Mouse (Mus musculus) liver, embryonic 13.5 days (tissue): Measurements from ENCODE around the gene Kpna7. TPM values are rescaled to one million over a fixed set of nuclear protein-coding genes. Genes with fewer than 3 reads are reported as not detected.

ENCODE experiments used
- ATAC-seq: fragments of 200-750 bp; cut with Nextera tagmentation; 2 replicates; pipeline ENCODE4 v1.8.0; 2017; ENCODE audit warnings: low read depth, mild to moderate bottlenecking, moderate number of reproducible peaks, moderate library complexity
- DNase-seq: peaks from one replicate; pipeline ENCODE4 v3.0.0; 2022
- H3K27ac ChIP-seq: fragments of 300-500 bp; sonication (generic); 2 replicates; pipeline ENCODE4 v1.5.1; 2015; ENCODE audit warnings: moderate library complexity, mild to moderate bottlenecking, inconsistent platforms
- H3K27me3 ChIP-seq: fragments of 300-500 bp; sonication (generic); 2 replicates; pipeline ENCODE4 v1.6.1; 2015; ENCODE audit warnings: mild to moderate bottlenecking, inconsistent platforms
- H3K36me3 ChIP-seq: fragments of 300-500 bp; sonication (generic); 2 replicates; pipeline ENCODE4 v1.6.1; 2015; ENCODE audit warnings: mild to moderate bottlenecking, inconsistent platforms
- H3K4me1 ChIP-seq: fragments of 300-500 bp; sonication (generic); replicated peaks from 2 replicates; pipeline ENCODE4 v1.6.1; 2015; ENCODE audit warnings: inconsistent platforms
- H3K4me2 ChIP-seq: fragments of 300-500 bp; sonication (generic); 2 replicates; pipeline ENCODE4 v1.6.1; 2015; ENCODE audit warnings: inconsistent platforms, mild to moderate bottlenecking, moderate library complexity
- H3K4me3 ChIP-seq: fragments of 300-500 bp; sonication (generic); replicated peaks from 2 replicates; pipeline ENCODE4 v1.5.1; 2015; ENCODE audit warnings: mild to moderate bottlenecking, inconsistent platforms
- H3K9ac ChIP-seq: fragments of 300-500 bp; sonication (generic); 2 replicates; pipeline ENCODE4 v1.6.1; 2015; ENCODE audit warnings: mild to moderate bottlenecking, inconsistent platforms
- H3K9me3 ChIP-seq: fragments of 300-500 bp; sonication (generic); replicated peaks from 2 replicates; pipeline ENCODE4 v1.6.1; 2016; ENCODE audit warnings: inconsistent platforms
- WGBS: fragments of 180-500 bp; shearing (Covaris S2); methylation state at CpG from one replicate; pipeline ENCODE4 v1.1.7; 2015; ENCODE audit not compliant: insufficient replicate concordance; 5-methylcytosine and 5-hydroxymethylcytosine counted together
- polyA plus RNA-seq: library from polyadenylated mRNA; unstranded; fragments of >200 nt; fragmentation: Nextera tagmentation; extraction: Ambion mirVana; gene quantifications from 2 replicates; pipeline ENCODE4 v1.2.1, GENCODE M21; 2015

Gene Kpna7
- polyA plus RNA-seq, 1 experiment from 2014 or later, result 0.06 TPM

DNA sequence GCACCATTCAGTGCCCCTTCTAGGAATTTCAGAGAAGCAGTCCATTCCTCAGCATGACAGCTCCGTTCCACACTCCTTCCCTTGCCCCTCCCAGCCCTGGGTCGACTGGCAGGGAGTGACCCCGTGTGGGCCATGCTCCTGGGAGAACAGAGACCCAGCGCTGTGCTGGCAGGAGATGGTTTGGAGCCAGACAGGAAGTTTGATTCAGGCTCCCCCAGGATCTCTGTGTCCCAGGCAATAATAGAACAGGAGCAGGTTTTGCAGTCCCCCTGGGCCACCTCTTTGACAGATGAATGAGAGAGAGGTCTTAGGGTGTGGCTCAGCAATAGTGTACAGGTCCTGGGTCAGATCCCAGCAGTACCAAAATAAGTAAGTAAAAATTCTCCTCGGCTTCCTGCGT is 34.2 kb upstream of the Kpna7 start:
- no peak overlapping the region for H3K9ac ChIP-seq
- H3K4me3 ChIP-seq, result no peak overlapping the region
- no peak overlapping the region for H3K27ac ChIP-seq
- peaks cover 3% of the 10 kb centered on the region; the same call in 1 of the 2 replicates for H3K27me3 ChIP-seq
- ATAC-seq (no peak), DNase-seq (no peak)
- peaks cover 21% of the 10 kb centered on the region for H3K36me3 ChIP-seq
- peaks cover 41% of the 10 kb centered on the region for H3K4me1 ChIP-seq
- H3K4me2 ChIP-seq, result no peak overlapping the region
- H3K9me3 ChIP-seq, result peaks cover 4% of the 10 kb centered on the region; the same call in 1 of the 2 replicates
- 64% methylated on average over 6 of the region's 6 CpGs for WGBS

DNA sequence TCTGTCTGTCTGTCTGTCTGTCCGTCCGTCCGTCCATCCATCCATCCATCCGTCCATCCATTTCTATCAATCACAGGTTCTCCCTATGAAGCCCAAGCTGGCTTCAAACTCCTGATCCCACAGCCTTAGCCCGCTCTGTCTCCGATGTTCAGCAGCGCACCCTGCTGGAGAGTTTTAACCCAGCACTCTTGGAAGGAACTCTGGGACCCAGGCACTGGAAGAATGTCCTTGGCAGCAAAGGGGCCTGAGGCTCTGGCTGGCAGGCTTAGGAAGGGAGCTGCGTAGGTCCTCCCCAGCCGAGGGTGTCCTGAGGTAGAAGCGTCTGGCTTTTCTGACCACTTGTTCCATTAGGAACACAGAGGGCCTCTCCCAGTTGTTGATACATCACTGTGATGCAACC is 33.1 kb upstream of the Kpna7 start:
- Histone ChIP-seq H3K27ac (peak overlapping the region; percentile 69), H3K4me2 (peak overlapping the region; percentile 41), H3K9ac (peak overlapping the region; percentile 41; the same call in 1 of the 2 replicates), H3K4me3 (peak overlapping the region; percentile 28), H3K36me3 (peaks cover 13% of the 10 kb centered on the region), H3K4me1 (peaks cover 42% of the 10 kb centered on the region), H3K9me3 (peaks cover 4% of the 10 kb centered on the region; the same call in 1 of the 2 replicates), H3K27me3 (peaks cover 3% of the 10 kb centered on the region; the same call in 1 of the 2 replicates)
- WGBS, result 34% methylated on average over 10 of the region's 10 CpGs
- DNase-seq, result peak; percentile 43
- 0 out of 2 replicates have a peak, but pooled peaks have one; percentile 8 for ATAC-seq

DNA sequence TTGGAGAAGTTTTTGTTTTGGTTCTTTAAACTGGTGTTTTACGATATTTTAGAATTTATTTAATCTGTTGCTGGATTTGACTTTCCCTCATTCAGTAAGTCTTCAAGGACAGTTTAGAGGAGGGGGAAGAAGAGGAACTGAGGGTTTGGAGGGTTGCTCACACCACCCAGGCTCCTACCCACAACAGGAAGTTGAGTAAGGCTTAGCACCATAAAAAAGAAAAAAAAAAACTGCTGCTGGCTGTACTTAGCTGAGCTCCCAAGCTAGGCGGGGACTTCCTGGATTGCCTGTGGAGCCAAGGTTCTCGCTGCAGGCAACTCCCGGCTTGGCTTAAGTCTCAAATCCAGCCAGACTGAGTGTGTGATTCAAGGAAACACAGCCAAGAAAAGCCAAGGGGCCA is 32.5 kb upstream of the Kpna7 start:
- H3K27ac ChIP-seq, result peak overlapping the region; percentile 69
- peak overlapping the region; percentile 41; the same call in 1 of the 2 replicates for H3K9ac ChIP-seq
- peaks cover 43% of the 10 kb centered on the region for H3K4me1 ChIP-seq
- ATAC-seq (no peak), DNase-seq (no peak)
- peaks cover 8% of the 10 kb centered on the region; the same call in 1 of the 2 replicates for H3K36me3 ChIP-seq
- peak overlapping the region; percentile 88 for H3K4me2 ChIP-seq
- whole genome bisulfite sequencing, result 13% methylated on average over 4 of the region's 4 CpGs
- peaks cover 3% of the 10 kb centered on the region; the same call in 1 of the 2 replicates for H3K27me3 ChIP-seq
- H3K4me3 ChIP-seq, result peak overlapping the region; percentile 69
- peaks cover 4% of the 10 kb centered on the region; the same call in 1 of the 2 replicates for H3K9me3 ChIP-seq

DNA sequence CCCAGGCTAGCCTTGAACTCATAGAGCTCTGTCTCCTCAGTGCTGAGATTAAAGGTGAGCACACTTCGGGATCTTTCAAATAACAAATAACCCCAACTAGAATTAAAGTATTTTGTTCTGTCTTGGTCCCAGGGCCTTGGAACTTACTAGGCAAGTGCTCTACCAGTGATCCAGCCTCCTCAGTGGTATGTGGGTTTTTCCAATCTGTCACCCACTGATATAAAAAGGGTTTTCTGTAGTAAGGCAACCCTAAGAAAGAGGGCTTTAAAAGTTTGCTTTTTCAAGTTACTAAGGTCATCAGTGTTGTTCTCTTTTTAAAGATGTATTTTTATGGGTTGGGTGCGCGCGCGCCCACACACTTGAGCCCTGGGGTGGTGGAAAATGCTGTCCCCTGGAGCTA is 31.9 kb upstream of the Kpna7 start:
- peak overlapping the region; percentile 69 for H3K27ac ChIP-seq
- peak overlapping the region; percentile 88 for H3K4me2 ChIP-seq
- peaks cover 12% of the 10 kb centered on the region for H3K36me3 ChIP-seq
- H3K27me3 ChIP-seq, result peaks cover 3% of the 10 kb centered on the region; the same call in 1 of the 2 replicates
- peak overlapping the region; percentile 69 for H3K4me3 ChIP-seq
- no peak for DNase-seq
- no peak overlapping the region for H3K9ac ChIP-seq
- no peak for ATAC-seq
- peaks cover 4% of the 10 kb centered on the region; the same call in 1 of the 2 replicates for H3K9me3 ChIP-seq
- peaks cover 38% of the 10 kb centered on the region for H3K4me1 ChIP-seq
- WGBS, result 69% methylated on average over 5 of the region's 5 CpGs

DNA sequence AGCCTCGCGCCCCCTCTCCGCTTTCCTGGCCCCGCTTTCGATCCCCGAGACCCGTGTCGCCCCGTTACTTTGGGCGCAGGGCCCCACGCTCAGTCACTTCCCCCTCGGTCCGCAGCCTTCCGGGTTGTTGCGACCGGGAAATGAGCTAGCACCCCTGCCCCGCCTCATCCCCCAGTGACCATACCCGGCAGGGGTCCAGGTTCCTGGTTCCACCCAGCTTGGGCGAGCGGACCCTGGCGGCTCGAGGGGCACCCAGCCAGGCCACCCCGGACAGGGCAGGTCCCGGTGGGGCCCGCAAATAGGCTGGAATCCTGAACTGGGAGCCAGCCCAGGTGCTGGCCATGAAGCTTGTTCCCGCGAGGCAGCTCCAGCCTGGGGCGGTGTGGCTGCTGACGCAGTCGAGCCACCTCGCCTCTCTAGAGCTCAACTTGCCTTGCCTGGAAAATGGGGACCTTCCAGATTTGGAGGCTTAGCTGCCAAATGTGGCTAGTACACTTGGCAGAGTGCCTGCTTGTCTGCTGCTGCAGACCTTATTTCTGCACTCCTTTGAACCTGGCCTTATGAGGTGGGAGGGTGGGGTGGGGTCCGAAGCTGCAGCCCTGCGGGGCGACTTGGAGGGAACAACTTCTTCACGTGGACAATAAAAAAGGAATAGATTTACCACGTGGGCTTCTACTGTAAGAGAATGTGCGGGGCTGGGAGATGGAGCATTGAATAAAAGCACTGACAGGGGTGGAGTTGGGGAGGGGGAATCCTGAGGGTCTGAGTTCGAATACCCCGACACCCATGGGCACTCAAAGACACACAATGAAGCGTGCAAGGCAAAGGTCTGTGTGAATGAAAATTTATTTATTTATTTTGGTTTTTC is 31.0 kb upstream of the Kpna7 start:
- peak; percentile 35 for ATAC-seq
- Histone ChIP-seq H3K27me3 (peaks cover 3% of the 10 kb centered on the region; the same call in 1 of the 2 replicates), H3K4me3 (peak overlapping the region; percentile 69), H3K36me3 (peaks cover 20% of the 10 kb centered on the region), H3K27ac (peak overlapping the region; percentile 64), H3K9ac (peak overlapping the region; percentile 74), H3K4me1 (peaks cover 46% of the 10 kb centered on the region), H3K4me2 (peak overlapping the region; percentile 88), H3K9me3 (peaks cover 4% of the 10 kb centered on the region; the same call in 1 of the 2 replicates)
- 5% methylated on average over 40 of the region's 40 CpGs for WGBS
- peak; percentile 23 for DNase-seq

DNA sequence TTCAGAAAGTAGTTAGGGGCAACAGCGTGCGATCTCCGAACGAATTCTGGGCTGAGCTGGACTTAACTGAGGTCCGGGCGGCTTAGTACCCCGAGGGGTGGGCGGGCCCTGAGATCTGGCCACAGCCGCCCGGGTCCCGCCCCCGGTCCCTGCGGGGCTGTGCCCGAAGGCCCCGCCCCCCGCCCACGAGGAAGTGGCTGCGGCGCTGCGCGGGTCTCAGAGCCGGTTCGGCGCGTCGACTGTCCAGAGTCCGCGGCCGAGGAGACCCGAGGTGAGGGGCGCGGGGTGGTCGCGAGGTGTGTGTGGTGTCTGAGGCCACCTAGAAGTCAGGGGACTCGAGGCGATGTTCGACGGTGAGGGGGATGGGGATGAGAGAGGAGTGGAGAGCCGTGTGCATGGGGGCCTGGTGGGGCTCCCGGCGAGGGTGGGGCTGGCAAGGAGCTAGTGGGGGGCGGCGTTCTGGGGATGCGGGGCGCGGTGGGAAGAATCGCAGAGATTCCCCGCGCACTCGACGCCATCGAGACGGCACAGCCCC is 30.3 kb upstream of the Kpna7 start, which contains the start of gene Arpc1b:
Gene Arpc1b, plus strand, starts transcription at position 145 of the 535 bp plus-strand sequence.
- ATAC-seq, result peak; percentile 74
- under 1% methylated on average over 53 of the region's 53 CpGs for WGBS
- peak within 1 kb of the TSS; percentile 64 for H3K27ac ChIP-seq

DNA sequence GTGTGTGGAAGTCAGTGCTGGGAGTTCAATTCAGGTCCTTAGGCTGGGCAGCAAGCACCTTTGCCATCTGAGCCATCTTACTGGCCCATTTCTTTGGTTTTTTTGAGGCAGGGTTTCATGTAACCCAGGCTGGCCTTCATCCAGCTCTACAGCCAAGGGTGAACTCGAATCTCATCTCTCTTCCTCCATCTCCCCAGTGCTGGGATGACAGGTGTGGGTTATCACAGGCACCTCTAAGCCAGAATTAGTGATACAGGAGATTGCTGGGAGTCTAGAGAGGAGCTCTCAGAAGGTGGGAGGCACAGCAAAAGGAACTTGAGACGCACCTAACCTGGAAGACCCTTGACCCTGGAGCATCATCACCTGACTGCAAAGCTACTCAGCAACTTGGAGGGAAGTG is 29.6 kb upstream of the Kpna7 start:
- peak overlapping the region; percentile 88 for H3K4me2 ChIP-seq
- H3K27me3 ChIP-seq, result peaks cover 3% of the 10 kb centered on the region; the same call in 1 of the 2 replicates
- no peak overlapping the region for H3K27ac ChIP-seq
- WGBS, result 33% methylated on average over 2 of the region's 2 CpGs
- no peaks in the 10 kb centered on the region for H3K9me3 ChIP-seq
- peak overlapping the region; percentile 69 for H3K4me3 ChIP-seq
- no peak for DNase-seq
- H3K9ac ChIP-seq, result peak overlapping the region; percentile 74
- no peak for ATAC-seq
- H3K36me3 ChIP-seq, result peaks cover 27% of the 10 kb centered on the region
- H3K4me1 ChIP-seq, result peaks cover 57% of the 10 kb centered on the region

More for the DNA sequence above, 30.3 kb upstream of the Kpna7 start, which contains the start of gene Arpc1b:
- Histone ChIP-seq H3K27me3 (peaks cover 3% of the 10 kb centered on the region; the same call in 1 of the 2 replicates), H3K4me1 (peaks cover 53% of the 10 kb centered on the region), H3K4me3 (peak within 1 kb of the TSS; percentile 69), H3K9me3 (no peaks in the 10 kb centered on the region), H3K9ac (peak within 1 kb of the TSS; percentile 74), H3K36me3 (peaks cover 26% of the 10 kb centered on the region), H3K4me2 (peak within 1 kb of the TSS; percentile 88)
- peak; percentile 49 for DNase-seq

DNA sequence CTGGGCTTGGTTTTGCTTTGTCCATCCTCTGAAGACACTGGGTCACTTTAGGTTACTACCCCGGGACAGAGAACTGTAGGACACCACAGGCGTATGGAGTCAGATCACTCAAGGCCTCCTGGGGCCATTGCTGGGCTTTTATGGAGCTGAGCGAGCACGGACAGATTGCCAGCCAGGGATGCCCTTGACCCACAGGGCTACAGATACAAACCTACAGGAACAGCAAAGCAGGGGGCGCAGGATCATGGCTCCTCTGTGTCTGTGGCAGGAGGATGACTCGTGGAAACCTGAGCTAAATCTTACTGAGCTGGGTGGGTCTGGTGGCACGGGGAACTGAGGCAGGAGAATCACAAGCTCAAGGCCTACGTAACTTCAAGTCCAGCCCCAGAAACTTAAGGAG is 28.7 kb upstream of the Kpna7 start:
- Histone ChIP-seq H3K27ac (no peak overlapping the region), H3K36me3 (peaks cover 33% of the 10 kb centered on the region), H3K27me3 (peaks cover 3% of the 10 kb centered on the region; the same call in 1 of the 2 replicates), H3K4me3 (no peak overlapping the region), H3K4me2 (no peak overlapping the region), H3K4me1 (peaks cover 57% of the 10 kb centered on the region), H3K9me3 (no peaks in the 10 kb centered on the region), H3K9ac (no peak overlapping the region)
- DNase-seq (no peak), ATAC-seq (no peak)
- 72% methylated on average over 8 of the region's 8 CpGs for WGBS

DNA sequence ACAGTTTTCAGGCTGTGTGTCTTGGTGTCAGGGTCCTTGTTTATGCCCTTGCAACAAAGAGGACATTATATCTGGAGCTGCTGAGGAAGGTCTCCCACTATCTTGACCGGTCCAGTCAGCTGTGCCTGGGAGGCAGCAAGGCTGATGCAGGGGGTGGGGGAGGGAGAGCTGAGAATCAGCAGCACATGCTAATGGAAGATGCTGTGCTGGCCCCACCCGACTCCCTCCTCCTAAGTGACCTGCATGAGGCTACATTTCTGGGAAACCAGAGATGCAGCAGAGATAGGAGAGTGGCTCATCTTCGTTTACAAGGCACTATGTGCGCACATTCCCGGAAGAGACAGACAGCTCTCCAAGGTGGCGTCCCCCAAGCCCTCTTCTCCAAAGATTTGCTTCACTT is 26.6 kb upstream of the Kpna7 start:
- DNase-seq (no peak), ATAC-seq (no peak)
- 58% methylated on average over 6 of the region's 6 CpGs for WGBS
- Histone ChIP-seq H3K4me1 (peaks cover 41% of the 10 kb centered on the region), H3K9me3 (no peaks in the 10 kb centered on the region), H3K27me3 (peaks cover 3% of the 10 kb centered on the region; the same call in 1 of the 2 replicates), H3K4me2 (no peak overlapping the region), H3K36me3 (peaks cover 55% of the 10 kb centered on the region), H3K27ac (no peak overlapping the region), H3K9ac (no peak overlapping the region), H3K4me3 (no peak overlapping the region)

DNA sequence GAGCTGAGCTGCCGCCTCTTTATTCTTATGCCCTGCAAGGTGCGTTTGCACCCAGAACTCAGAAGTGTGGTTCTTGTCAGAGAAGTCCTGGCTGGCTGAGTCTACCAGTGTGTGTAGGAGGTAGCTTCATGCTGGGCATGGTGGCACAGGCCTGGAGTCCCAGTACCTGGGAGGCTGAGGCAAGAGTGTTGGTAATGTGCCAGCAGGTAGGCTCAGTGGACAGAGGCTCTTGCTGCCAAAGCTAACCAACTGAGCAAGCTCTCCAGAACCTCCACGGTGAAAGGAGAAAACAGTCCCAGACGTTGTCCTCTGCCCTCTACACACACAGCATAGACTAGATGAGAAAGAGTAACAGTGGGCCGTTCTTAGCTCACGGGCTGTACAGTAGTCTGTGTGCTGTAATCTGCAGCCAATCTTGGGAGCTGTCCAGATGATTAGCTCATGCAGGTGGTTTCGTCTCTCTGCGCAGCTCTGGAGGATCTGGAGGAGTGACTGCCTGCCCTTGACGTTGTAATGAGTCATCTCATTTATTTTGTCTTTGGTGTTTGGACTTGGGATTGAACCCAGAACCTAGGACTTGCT is 22.0 kb upstream of the Kpna7 start:
- no peak overlapping the region for H3K9ac ChIP-seq
- no peaks in the 10 kb centered on the region for H3K27me3 ChIP-seq
- peaks cover 20% of the 10 kb centered on the region for H3K4me1 ChIP-seq
- no peak overlapping the region for H3K4me2 ChIP-seq
- WGBS, result 89% methylated on average over 9 of the region's 9 CpGs
- peaks cover 95% of the 10 kb centered on the region for H3K36me3 ChIP-seq
- no peaks in the 10 kb centered on the region for H3K9me3 ChIP-seq
- no peak overlapping the region for H3K27ac ChIP-seq
- DNase-seq (no peak), ATAC-seq (no peak)
- H3K4me3 ChIP-seq, result no peak overlapping the region

DNA sequence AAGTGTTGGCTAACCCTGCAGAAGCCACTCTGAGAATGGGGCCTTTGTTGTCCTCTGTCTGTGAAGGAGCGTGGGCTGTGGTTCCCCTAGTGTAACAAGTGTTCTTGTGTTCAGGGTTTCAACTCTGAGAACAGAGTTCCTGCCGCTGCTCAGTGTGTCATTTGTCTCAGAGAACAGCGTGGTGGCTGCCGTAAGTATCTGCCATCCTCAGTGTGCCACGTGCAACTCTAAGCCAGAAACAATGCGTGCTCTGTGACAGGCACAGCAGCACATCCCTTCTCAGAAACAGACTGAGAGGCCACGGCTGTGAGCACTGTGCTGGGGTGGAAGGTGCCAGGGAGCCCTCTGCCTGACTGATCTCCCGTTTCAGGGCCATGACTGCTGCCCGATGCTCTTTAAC is 20.5 kb upstream of the Kpna7 start:
- DNase-seq (no peak), ATAC-seq (no peak)
- peaks cover 6% of the 10 kb centered on the region for H3K4me1 ChIP-seq
- peaks cover 95% of the 10 kb centered on the region for H3K36me3 ChIP-seq
- 90% methylated on average over 9 of the region's 9 CpGs for WGBS
- no peak overlapping the region for H3K4me2 ChIP-seq
- H3K4me3 ChIP-seq, result no peak overlapping the region
- H3K27ac ChIP-seq, result no peak overlapping the region
- no peak overlapping the region for H3K9ac ChIP-seq
- H3K27me3 ChIP-seq, result no peaks in the 10 kb centered on the region
- no peaks in the 10 kb centered on the region for H3K9me3 ChIP-seq
